Mouse (Mus musculus): ENCODE measurements around the gene Pkn2. TPM values are rescaled to one million over a fixed set of nuclear protein-coding genes. Genes with fewer than 3 reads are reported as not detected.
A peak's percentile ranks its signal among the peaks of the same experiment; 100 is the strongest.

The Pkn2 gene
- polyA plus RNA-seq, 1 experiment from 2014 or later, result 43.1 TPM

DNA sequence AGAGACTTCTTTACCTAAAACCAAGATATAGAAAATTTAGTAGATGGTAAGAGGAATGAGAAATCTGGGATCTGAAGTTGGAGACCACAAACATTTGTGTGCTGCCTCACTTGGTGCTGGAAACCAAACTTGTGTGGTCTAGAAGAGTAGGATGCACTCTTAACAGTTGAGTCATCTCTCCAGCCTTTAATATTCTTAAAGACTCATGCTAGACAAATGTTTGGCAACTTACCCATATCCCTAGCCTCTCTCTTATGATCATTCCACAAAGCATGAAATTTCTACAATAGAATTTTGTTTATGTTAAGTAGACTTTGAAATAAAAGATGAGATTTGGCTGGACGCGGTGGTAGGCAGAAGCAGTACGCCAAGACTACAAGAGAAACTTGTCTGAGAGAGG, 64.3 kb downstream of the Pkn2 start:
- Histone ChIP-seq H3K9ac (ENCODE audit: low read length) (no peak overlapping the region), H3K9me3 (ENCODE audit: control insufficient read depth, low read length) (no peaks in the 10 kb centered on the region), H3K4me1 (ENCODE audit: control insufficient read depth, insufficient read depth, low read length) (no peaks in the 10 kb centered on the region), H3K27ac (ENCODE audit: low read depth, low read length) (no peak overlapping the region), H3K4me3 (ENCODE audit: low read depth, low read length) (no peak overlapping the region), H3K27me3 (ENCODE audit: control insufficient read depth, insufficient read depth, low read length) (no peaks in the 10 kb centered on the region), H3K4me2 (ENCODE audit: low read depth) (no peak overlapping the region), H3K36me3 (ENCODE audit: control insufficient read depth, insufficient read depth, low read length) (no peaks in the 10 kb centered on the region)
- DNase-seq (ENCODE audit: low spot score) (no peak), ATAC-seq (ENCODE audit: insufficient read depth, low FRiP score, low TSS enrichment) (no peak)
- 96% methylated on average over 3 of the region's 3 CpGs for WGBS

DNA sequence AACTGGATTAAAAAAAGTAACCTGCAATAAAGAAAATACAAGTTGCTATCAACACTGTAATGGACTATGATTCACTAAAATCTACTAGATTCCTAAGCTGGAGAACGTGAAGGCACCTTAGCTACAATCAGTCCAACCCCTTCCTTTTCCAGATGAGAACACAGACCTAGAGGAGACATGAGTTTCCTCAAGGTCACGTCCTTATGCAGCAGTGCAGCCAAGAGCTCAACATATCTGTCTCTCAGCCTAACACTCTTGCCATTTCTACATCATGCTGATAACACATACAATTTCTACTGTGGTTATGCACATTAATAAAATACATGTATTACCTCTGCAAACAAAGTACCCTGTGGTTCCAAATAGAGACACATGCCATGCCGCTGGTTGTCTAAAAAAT, 70.2 kb downstream of the Pkn2 start:
- H3K36me3 ChIP-seq (ENCODE audit: control insufficient read depth, insufficient read depth, low read length), result peaks cover 2% of the 10 kb centered on the region; the same call in 1 of the 2 replicates
- no peaks in the 10 kb centered on the region for H3K4me1 ChIP-seq (ENCODE audit: control insufficient read depth, insufficient read depth, low read length)
- no peaks in the 10 kb centered on the region for H3K9me3 ChIP-seq (ENCODE audit: control insufficient read depth, low read length)
- no peak overlapping the region for H3K9ac ChIP-seq (ENCODE audit: low read length)
- H3K4me2 ChIP-seq (ENCODE audit: low read depth), result no peak overlapping the region
- 98% methylated on average over 3 of the region's 3 CpGs for WGBS
- H3K27ac ChIP-seq (ENCODE audit: low read depth, low read length), result no peak overlapping the region
- DNase-seq (ENCODE audit: low spot score), result no peak
- no peaks in the 10 kb centered on the region for H3K27me3 ChIP-seq (ENCODE audit: control insufficient read depth, insufficient read depth, low read length)
- no peak for ATAC-seq (ENCODE audit: insufficient read depth, low FRiP score, low TSS enrichment)
- no peak overlapping the region for H3K4me3 ChIP-seq (ENCODE audit: low read depth, low read length)

DNA sequence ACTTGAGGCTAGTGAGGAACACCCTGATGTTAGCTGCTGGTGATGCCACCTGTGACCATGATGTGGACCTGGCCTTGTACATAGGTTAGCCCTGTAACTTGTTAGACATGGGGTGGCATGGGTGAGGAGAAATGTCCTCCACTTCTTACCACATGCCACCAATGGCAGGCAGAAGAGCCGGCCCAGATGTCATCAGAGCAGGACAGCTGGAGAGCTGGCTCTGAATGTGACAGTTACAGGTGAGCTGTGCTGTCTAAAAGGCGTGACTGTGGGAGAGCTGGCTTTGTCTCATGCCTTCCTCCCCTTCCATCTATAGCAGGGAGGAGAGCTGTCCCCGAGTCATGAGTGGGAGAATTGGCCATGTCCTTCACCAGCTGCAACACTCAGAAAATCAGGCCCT, 86.2 kb downstream of the Pkn2 start:
- H3K36me3 ChIP-seq (ENCODE audit: control insufficient read depth, insufficient read depth, low read length), result peaks cover 5% of the 10 kb centered on the region
- H3K4me2 ChIP-seq (ENCODE audit: low read depth), result no peak overlapping the region
- H3K27me3 ChIP-seq (ENCODE audit: control insufficient read depth, insufficient read depth, low read length), result no peaks in the 10 kb centered on the region
- no peak overlapping the region for H3K4me3 ChIP-seq (ENCODE audit: low read depth, low read length)
- no peak for DNase-seq (ENCODE audit: low spot score)
- no peak overlapping the region for H3K9ac ChIP-seq (ENCODE audit: low read length)
- H3K27ac ChIP-seq (ENCODE audit: low read depth, low read length), result no peak overlapping the region
- no peak; the same call in 1 of the 2 replicates for ATAC-seq (ENCODE audit: insufficient read depth, low FRiP score, low TSS enrichment)
- no peaks in the 10 kb centered on the region for H3K4me1 ChIP-seq (ENCODE audit: control insufficient read depth, insufficient read depth, low read length)
- no peaks in the 10 kb centered on the region for H3K9me3 ChIP-seq (ENCODE audit: control insufficient read depth, low read length)
- 88% methylated on average over 3 of the region's 3 CpGs for WGBS

DNA sequence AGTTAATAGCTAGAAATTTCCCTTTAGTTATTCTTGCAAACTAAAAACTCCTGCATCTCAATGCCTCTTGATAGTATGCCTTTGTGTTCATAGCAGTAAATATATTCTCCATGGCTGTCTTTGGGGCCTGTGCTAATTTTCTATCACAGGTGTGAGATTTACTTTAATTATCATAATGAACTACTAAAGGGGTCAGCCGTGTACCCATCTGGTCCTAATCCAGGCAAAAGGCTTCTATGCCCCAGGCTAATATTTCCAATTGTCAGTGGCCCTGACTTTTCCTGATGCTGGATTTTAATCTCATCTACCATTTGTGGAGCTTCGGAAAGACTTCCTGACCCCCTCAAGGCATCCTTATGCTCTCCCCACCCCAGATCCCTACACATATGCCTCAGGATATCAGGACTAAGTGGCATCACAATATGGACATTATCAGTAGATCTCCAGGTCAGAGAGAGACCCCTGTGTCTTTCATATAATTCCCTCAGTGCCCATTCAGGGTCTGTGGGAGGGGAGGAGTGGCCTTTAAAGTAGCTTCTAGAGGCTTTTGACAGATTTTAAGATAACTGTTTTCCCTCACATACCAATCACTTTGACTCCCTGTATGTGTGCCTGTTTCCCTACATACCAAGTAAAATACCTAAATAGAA, 95.3 kb downstream of the Pkn2 start:
- Histone ChIP-seq H3K27me3 (ENCODE audit: control insufficient read depth, insufficient read depth, low read length) (no peaks in the 10 kb centered on the region), H3K4me2 (ENCODE audit: low read depth) (no peak overlapping the region), H3K27ac (ENCODE audit: low read depth, low read length) (no peak overlapping the region), H3K4me1 (ENCODE audit: control insufficient read depth, insufficient read depth, low read length) (no peaks in the 10 kb centered on the region), H3K4me3 (ENCODE audit: low read depth, low read length) (no peak overlapping the region), H3K36me3 (ENCODE audit: control insufficient read depth, insufficient read depth, low read length) (no peaks in the 10 kb centered on the region), H3K9ac (ENCODE audit: low read length) (no peak overlapping the region), H3K9me3 (ENCODE audit: control insufficient read depth, low read length) (no peaks in the 10 kb centered on the region)
- ATAC-seq (ENCODE audit: insufficient read depth, low FRiP score, low TSS enrichment) (peak; percentile 35; the same call in 1 of the 2 replicates), DNase-seq (ENCODE audit: low spot score) (no peak)
- 61% methylated on average over 2 of the region's 2 CpGs for WGBS

DNA sequence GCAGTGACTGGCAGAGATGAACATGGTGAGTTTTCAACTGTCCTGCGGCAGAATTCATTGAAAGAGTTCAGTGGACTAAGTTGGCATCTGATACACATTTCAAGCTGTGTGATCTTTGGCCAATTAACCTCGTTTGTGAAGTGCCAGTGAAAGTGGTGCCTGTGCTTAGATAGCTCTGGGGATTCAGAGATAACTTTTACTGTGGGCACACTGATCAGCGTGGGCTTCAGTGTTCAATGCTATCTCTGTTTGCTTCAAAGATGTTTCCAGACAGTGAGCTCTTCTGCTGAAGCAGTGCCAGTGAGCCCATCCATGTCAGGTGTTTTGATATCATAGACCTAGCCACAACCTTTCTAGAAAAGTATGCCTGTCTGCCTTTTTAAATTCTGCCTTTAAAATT, 104.6 kb downstream of the Pkn2 start:
- WGBS, result 87% methylated on average over 3 of the region's 3 CpGs
- Histone ChIP-seq H3K9me3 (ENCODE audit: control insufficient read depth, low read length) (no peaks in the 10 kb centered on the region), H3K4me3 (ENCODE audit: low read depth, low read length) (no peak overlapping the region), H3K27ac (ENCODE audit: low read depth, low read length) (no peak overlapping the region), H3K4me2 (ENCODE audit: low read depth) (no peak overlapping the region), H3K36me3 (ENCODE audit: control insufficient read depth, insufficient read depth, low read length) (peaks cover 6% of the 10 kb centered on the region), H3K27me3 (ENCODE audit: control insufficient read depth, insufficient read depth, low read length) (no peaks in the 10 kb centered on the region), H3K4me1 (ENCODE audit: control insufficient read depth, insufficient read depth, low read length) (no peaks in the 10 kb centered on the region), H3K9ac (ENCODE audit: low read length) (no peak overlapping the region)
- ATAC-seq (ENCODE audit: insufficient read depth, low FRiP score, low TSS enrichment) (no peak), DNase-seq (ENCODE audit: low spot score) (no peak)

DNA sequence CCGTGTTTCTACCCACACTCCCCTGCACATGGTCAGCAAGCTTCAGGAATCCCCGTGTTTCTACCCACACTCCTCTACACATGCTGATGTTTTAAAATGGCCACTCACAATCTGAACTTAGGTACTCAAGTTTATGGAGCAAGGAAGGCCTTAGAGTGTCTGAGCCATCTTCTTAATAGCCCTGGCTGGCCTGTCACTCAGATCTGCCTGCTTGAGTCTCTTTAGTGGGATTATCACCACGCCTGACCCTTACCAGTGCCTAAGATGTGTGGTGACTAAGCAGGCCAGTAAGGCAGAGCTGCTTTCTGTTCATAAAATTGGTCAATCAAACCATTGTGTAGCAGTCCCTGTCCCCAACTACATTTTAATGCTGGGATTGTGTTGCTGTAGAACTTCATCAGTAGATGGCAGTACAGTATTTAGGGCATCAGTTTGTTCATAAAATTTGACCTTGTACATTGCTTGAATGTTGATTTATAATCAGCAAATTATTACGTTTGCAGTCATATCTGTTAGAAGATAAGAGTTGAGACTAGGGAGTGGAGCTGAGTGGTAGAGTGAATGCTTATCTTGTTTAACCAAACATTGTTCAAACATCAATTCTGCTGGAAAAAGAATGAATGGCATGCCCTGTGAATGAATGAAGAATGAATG, 108.1 kb downstream of the Pkn2 start:
- Histone ChIP-seq H3K9ac (ENCODE audit: low read length) (no peak overlapping the region), H3K27ac (ENCODE audit: low read depth, low read length) (no peak overlapping the region), H3K4me3 (ENCODE audit: low read depth, low read length) (no peak overlapping the region), H3K9me3 (ENCODE audit: control insufficient read depth, low read length) (no peaks in the 10 kb centered on the region), H3K4me2 (ENCODE audit: low read depth) (no peak overlapping the region), H3K4me1 (ENCODE audit: control insufficient read depth, insufficient read depth, low read length) (no peaks in the 10 kb centered on the region), H3K27me3 (ENCODE audit: control insufficient read depth, insufficient read depth, low read length) (no peaks in the 10 kb centered on the region), H3K36me3 (ENCODE audit: control insufficient read depth, insufficient read depth, low read length) (no peaks in the 10 kb centered on the region)
- DNase-seq (ENCODE audit: low spot score) (no peak), ATAC-seq (ENCODE audit: insufficient read depth, low FRiP score, low TSS enrichment) (no peak)
- 83% methylated on average over 4 of the region's 4 CpGs for WGBS

DNA sequence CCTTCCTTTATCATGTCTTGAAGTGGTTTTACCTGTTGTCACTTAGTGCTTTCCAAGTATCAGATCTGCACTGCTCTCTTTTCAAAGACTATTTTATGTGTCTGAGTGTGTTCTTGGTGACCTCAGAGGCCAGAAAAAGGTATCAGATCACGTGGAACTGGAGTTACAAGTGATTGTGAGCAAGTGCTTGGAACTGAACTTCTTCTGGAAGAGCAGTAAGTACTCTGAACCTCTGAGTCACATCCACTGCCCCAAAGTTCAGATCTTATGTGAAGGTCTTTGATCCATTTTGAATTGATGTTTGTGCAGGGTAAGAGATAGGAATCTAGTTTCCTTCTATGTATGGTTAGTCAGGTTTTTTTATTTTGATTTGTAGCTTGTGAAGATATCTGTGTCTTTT, 111.3 kb downstream of the Pkn2 start:
- ATAC-seq (ENCODE audit: insufficient read depth, low FRiP score, low TSS enrichment) (no peak), DNase-seq (ENCODE audit: low spot score) (no peak)
- Histone ChIP-seq H3K36me3 (ENCODE audit: control insufficient read depth, insufficient read depth, low read length) (no peaks in the 10 kb centered on the region), H3K27me3 (ENCODE audit: control insufficient read depth, insufficient read depth, low read length) (no peaks in the 10 kb centered on the region), H3K9me3 (ENCODE audit: control insufficient read depth, low read length) (no peaks in the 10 kb centered on the region), H3K27ac (ENCODE audit: low read depth, low read length) (no peak overlapping the region), H3K4me3 (ENCODE audit: low read depth, low read length) (no peak overlapping the region), H3K4me1 (ENCODE audit: control insufficient read depth, insufficient read depth, low read length) (peaks cover 5% of the 10 kb centered on the region), H3K4me2 (ENCODE audit: low read depth) (no peak overlapping the region), H3K9ac (ENCODE audit: low read length) (no peak overlapping the region)
- 72% methylated on average over 1 of the region's 1 CpGs for WGBS

DNA sequence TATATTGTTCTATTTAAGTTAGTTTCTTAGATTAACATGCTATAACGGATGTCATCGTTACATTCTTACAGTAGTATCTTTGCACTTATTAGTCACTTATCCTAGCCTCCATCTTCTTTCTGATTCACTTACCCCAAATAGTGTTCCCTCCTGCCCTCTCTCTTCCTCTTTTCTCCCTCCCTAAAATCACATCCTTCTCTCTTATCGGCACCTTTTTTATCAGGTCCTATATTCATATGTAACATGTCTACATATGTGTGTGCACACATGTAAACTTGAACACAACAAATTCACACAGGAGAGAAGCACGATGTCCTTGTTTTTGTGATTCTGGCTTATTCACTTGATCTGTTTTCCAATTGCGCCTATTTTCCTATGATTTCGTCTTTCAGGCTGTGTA, 113.3 kb downstream of the Pkn2 start:
- H3K9me3 ChIP-seq (ENCODE audit: control insufficient read depth, low read length), result no peaks in the 10 kb centered on the region
- H3K27me3 ChIP-seq (ENCODE audit: control insufficient read depth, insufficient read depth, low read length), result no peaks in the 10 kb centered on the region
- ATAC-seq (ENCODE audit: insufficient read depth, low FRiP score, low TSS enrichment) (no peak), DNase-seq (ENCODE audit: low spot score) (no peak)
- H3K4me3 ChIP-seq (ENCODE audit: low read depth, low read length), result no peak overlapping the region
- no peak overlapping the region for H3K27ac ChIP-seq (ENCODE audit: low read depth, low read length)
- no peak overlapping the region for H3K9ac ChIP-seq (ENCODE audit: low read length)
- WGBS, result 94% methylated on average over 6 of the region's 6 CpGs
- no peak overlapping the region for H3K4me2 ChIP-seq (ENCODE audit: low read depth)
- H3K36me3 ChIP-seq (ENCODE audit: control insufficient read depth, insufficient read depth, low read length), result no peaks in the 10 kb centered on the region
- peaks cover 5% of the 10 kb centered on the region for H3K4me1 ChIP-seq (ENCODE audit: control insufficient read depth, insufficient read depth, low read length)

DNA sequence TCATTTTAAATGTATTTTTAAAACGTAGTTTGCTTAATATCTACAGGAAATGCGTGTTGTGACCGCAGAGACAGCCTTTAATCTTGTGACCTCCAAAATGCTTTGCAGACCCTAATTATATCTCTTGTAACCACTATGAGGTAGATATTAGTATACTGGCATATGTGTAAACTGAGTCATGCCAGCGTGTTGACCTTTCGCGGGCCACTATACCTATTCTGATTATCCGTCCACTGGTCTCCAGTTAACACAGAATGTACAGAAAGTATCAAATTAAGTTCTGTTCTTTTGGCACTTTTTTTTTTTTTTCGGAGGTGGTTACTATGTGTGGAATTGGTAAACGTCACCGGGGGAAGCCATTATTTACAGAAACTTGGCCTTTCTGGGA, 116.0 kb downstream of the Pkn2 start:
- ATAC-seq (ENCODE audit: insufficient read depth, low FRiP score, low TSS enrichment), result no peak
- H3K4me2 ChIP-seq (ENCODE audit: low read depth), result peak overlapping the region; percentile 50
- no peaks in the 10 kb centered on the region for H3K27me3 ChIP-seq (ENCODE audit: control insufficient read depth, insufficient read depth, low read length)
- H3K9ac ChIP-seq (ENCODE audit: low read length), result peak overlapping the region; percentile 94
- H3K4me3 ChIP-seq (ENCODE audit: low read depth, low read length), result peak overlapping the region; percentile 89
- peaks cover 5% of the 10 kb centered on the region for H3K4me1 ChIP-seq (ENCODE audit: control insufficient read depth, insufficient read depth, low read length)
- H3K9me3 ChIP-seq (ENCODE audit: control insufficient read depth, low read length), result no peaks in the 10 kb centered on the region
- no peaks in the 10 kb centered on the region for H3K36me3 ChIP-seq (ENCODE audit: control insufficient read depth, insufficient read depth, low read length)
- 33% methylated on average over 10 of the region's 10 CpGs for WGBS
- no peak for DNase-seq (ENCODE audit: low spot score)
- H3K27ac ChIP-seq (ENCODE audit: low read depth, low read length), result no peak overlapping the region

Data from neural tube, embryonic 11.5 days (tissue).